Mouse (Mus musculus) megakaryocyte, embryonic 14.5 days (primary cell): ENCODE data around the gene B4galnt3. TPM values are rescaled to one million over a fixed set of nuclear protein-coding genes. Genes with fewer than 3 reads are reported as not detected.
"Not testable (repeated sequence)": the region's sequence is repeated elsewhere in the genome, so short reads cannot be mapped to it uniquely, and the experiment has no call there.

Experiments used
- H3K27me3 ChIP-seq: replicated peaks from 2 replicates; pipeline ENCODE3; 2012; ENCODE audit warnings: inconsistent platforms
- H3K36me3 ChIP-seq: replicated peaks from 2 replicates; pipeline ENCODE3; 2012; ENCODE audit warnings: low read length, inconsistent platforms, mixed read lengths
- H3K4me1 ChIP-seq: 2 replicates; pipeline ENCODE4 v1.6.1; 2012; ENCODE audit warnings: inconsistent platforms
- H3K4me3 ChIP-seq: replicated peaks from 2 replicates; pipeline ENCODE3; 2012; ENCODE audit warnings: moderate library complexity, mild to moderate bottlenecking, inconsistent platforms
- H3K9me3 ChIP-seq: 2 replicates; pipeline ENCODE4 v1.6.1; 2012; ENCODE audit warnings: inconsistent platforms
- FLI1 ChIP-seq: IDR thresholded peaks from 2 replicates; pipeline ENCODE4 v1.6.1; 2012; ENCODE audit warnings: low read length, inconsistent platforms, mixed read lengths
- GATA1 ChIP-seq: IDR thresholded peaks from 3 replicates; pipeline ENCODE4 v1.6.1; 2012; ENCODE audit warnings: mixed read lengths, low read length, inconsistent platforms, borderline replicate concordance
- polyA plus RNA-seq: library from polyadenylated mRNA; stranded (reverse); fragments of >175 nt; gene quantifications from 2 replicates; pipeline ENCODE4 v1.2.3, GENCODE M21; 2012; ENCODE audit warnings: low replicate concordance; ENCODE audit not compliant: insufficient read depth

B4galnt3 gene
- polyA plus RNA-seq, 1 experiment, result 0.03 TPM

- Histone ChIP-seq H3K27me3 (peaks cover 50% of the 10 kb centered on the region), H3K36me3 (no peaks in the 10 kb centered on the region), H3K9me3 (no peaks in the 10 kb centered on the region), H3K4me3 (no peak overlapping the region), H3K4me1 (peaks cover 8% of the 10 kb centered on the region)
- TF ChIP-seq FLI1, result no peak
- TF ChIP-seq GATA1, result no peak
Observed at GRCm38 (mm10) chr6:120306859-120307594, 12.7 kb upstream of the B4galnt3 start.

- Histone ChIP-seq H3K9me3 (peaks cover 3% of the 10 kb centered on the region; the same call in 1 of the 2 replicates), H3K4me3 (no peak overlapping the region), H3K27me3 (peaks cover 52% of the 10 kb centered on the region), H3K4me1 (peaks cover 3% of the 10 kb centered on the region; the same call in 1 of the 2 replicates), H3K36me3 (no peaks in the 10 kb centered on the region)
- TF ChIP-seq GATA1, result no peak
- TF ChIP-seq FLI1, result no peak
Observed at GRCm38 (mm10) chr6:120302755-120303316, 8.5 kb upstream of the B4galnt3 start.

GRCm38 (mm10) chr6:120301137-120301536 lies 6.8 kb upstream of the B4galnt3 start:
- Histone ChIP-seq H3K4me3 (no peak overlapping the region), H3K36me3 (no peaks in the 10 kb centered on the region), H3K27me3 (peaks cover 55% of the 10 kb centered on the region), H3K9me3 (peaks cover 14% of the 10 kb centered on the region), H3K4me1 (no peaks in the 10 kb centered on the region)
- TF ChIP-seq GATA1, result no peak
- TF ChIP-seq FLI1, result no peak

GRCm38 (mm10) chr6:120296589-120296988 lies 2.2 kb upstream of the B4galnt3 start:
- Histone ChIP-seq H3K27me3 (peaks cover 67% of the 10 kb centered on the region), H3K9me3 (peaks cover 19% of the 10 kb centered on the region), H3K4me1 (peaks cover 14% of the 10 kb centered on the region)
- H3K36me3 ChIP-seq, H3K4me3 ChIP-seq: not testable (repeated sequence)

GRCm38 (mm10) chr6:120294785-120295133 lies 400 bp upstream of the B4galnt3 start:
- peak overlapping the region; percentile 91 for H3K4me3 ChIP-seq

GRCm38 (mm10) chr6:120291396-120292009 lies 2.9 kb downstream of the B4galnt3 start:
- peaks cover 79% of the 10 kb centered on the region for H3K27me3 ChIP-seq
- TF ChIP-seq GATA1 (no peak), FLI1 (no peak)
- H3K36me3 ChIP-seq, result no peaks in the 10 kb centered on the region
- peaks cover 7% of the 10 kb centered on the region; the same call in 1 of the 2 replicates for H3K9me3 ChIP-seq
- H3K4me3 ChIP-seq, result no peak overlapping the region
- H3K4me1 ChIP-seq, result peaks cover 14% of the 10 kb centered on the region

More at GRCm38 (mm10) chr6:120294785-120295133, 400 bp upstream of the B4galnt3 start:
- Histone ChIP-seq H3K36me3 (no peaks in the 10 kb centered on the region), H3K9me3 (peaks cover 19% of the 10 kb centered on the region), H3K27me3 (peaks cover 66% of the 10 kb centered on the region), H3K4me1 (peaks cover 14% of the 10 kb centered on the region)
- TF ChIP-seq FLI1, result no peak
- no peak for TF ChIP-seq GATA1

GRCm38 (mm10) chr6:120289430-120289829 lies 4.9 kb downstream of the B4galnt3 start:
- TF ChIP-seq GATA1 (no peak), FLI1 (no peak)
- no peaks in the 10 kb centered on the region for H3K36me3 ChIP-seq
- H3K27me3 ChIP-seq, result peaks cover 64% of the 10 kb centered on the region
- no peak overlapping the region for H3K4me3 ChIP-seq
- no peaks in the 10 kb centered on the region for H3K9me3 ChIP-seq
- peaks cover 7% of the 10 kb centered on the region for H3K4me1 ChIP-seq

- Histone ChIP-seq H3K4me1 (no peaks in the 10 kb centered on the region), H3K27me3 (peaks cover 62% of the 10 kb centered on the region), H3K36me3 (no peaks in the 10 kb centered on the region), H3K4me3 (no peak overlapping the region), H3K9me3 (peaks cover 4% of the 10 kb centered on the region; the same call in 1 of the 2 replicates)
- TF ChIP-seq GATA1 (no peak), FLI1 (no peak)
Observed at GRCm38 (mm10) chr6:120288541-120288940, 5.8 kb downstream of the B4galnt3 start.

- peaks cover 59% of the 10 kb centered on the region for H3K27me3 ChIP-seq
- H3K4me3 ChIP-seq, result no peak overlapping the region
- peaks cover 3% of the 10 kb centered on the region; the same call in 1 of the 2 replicates for H3K4me1 ChIP-seq
- H3K9me3 ChIP-seq, result peaks cover 4% of the 10 kb centered on the region; the same call in 1 of the 2 replicates
- TF ChIP-seq GATA1, result no peak
- TF ChIP-seq FLI1, result no peak
- no peaks in the 10 kb centered on the region for H3K36me3 ChIP-seq
Observed at GRCm38 (mm10) chr6:120287279-120287678, 7.1 kb downstream of the B4galnt3 start.
